Mouse (Mus musculus): ENCODE measurements at regions not wholly inside any gene's neighbourhood (a gene's known extent, or its start where the extent isn't known, plus 50 kb on each side); places are given as distances from the start of the nearest gene placed in this dataset.
A peak's percentile ranks its signal among the peaks of the same experiment; 100 is the strongest.

GRCm38 (mm10) chr13:25932810-25933209, 662.5 kb upstream of the Nrsn1 start:
- TF ChIP-seq CTCF (conservative IDR thresholded peaks at IDR 0.05; ENCODE audit: low read length) (peak; percentile 62), NANOG (IDR thresholded peaks at IDR 0.05; ENCODE audit: borderline replicate concordance, low read length) (no peak), POU5F1 (IDR thresholded peaks at IDR 0.05; ENCODE audit: borderline replicate concordance, low read length) (no peak)
